Mouse (Mus musculus): ENCODE data around the gene Meltf.

DNA sequence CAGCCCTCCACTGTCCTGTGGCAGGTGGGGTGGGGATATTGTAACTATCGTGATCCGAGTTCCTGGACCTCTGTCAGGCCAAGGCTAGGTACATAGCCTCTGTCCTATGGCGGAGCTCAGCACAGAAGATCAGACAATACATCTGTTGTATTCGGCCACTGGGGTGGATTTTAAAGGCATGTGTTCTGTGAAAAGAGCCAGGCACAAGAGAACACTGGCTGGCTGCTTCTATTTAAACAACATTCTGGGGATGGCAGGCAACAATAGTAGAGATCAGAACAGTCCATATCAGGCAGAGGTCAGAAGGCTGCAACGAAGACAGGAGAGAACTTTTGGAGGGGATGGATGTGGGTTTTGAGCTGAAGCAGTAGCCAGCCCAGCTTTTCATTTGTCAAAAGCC lies 53.6 kb downstream of the Meltf start:
- TF ChIP-seq CTCF (IDR thresholded peaks at IDR 0.05; ENCODE audit: extremely low read depth, insufficient read length, insufficient replicate concordance, low read depth, low read length) (no peak), POLR2A (IDR thresholded peaks at IDR 0.05; ENCODE audit: low read depth, low read length) (no peak)
